Mouse (Mus musculus): ENCODE data around the gene Scaf8. TPM values are rescaled to one million over a fixed set of nuclear protein-coding genes. Genes with fewer than 3 reads are reported as not detected.
"Not testable (repeated sequence)": the region's sequence is repeated elsewhere in the genome, so short reads cannot be mapped to it uniquely, and the experiment has no call there.

Gene Scaf8
- polyA plus RNA-seq, 1 experiment from 2014 or later = 19.3 TPM

GRCm38 (mm10) chr17:3138387-3138786 lies 23.6 kb downstream of the Scaf8 start:
- ATAC-seq (ENCODE audit: low FRiP score) = 0 out of 2 replicates have a peak, but pooled peaks have one; percentile 53
- Histone ChIP-seq H3K4me1 (replicated peaks; ENCODE audit: control insufficient read depth, insufficient read depth, low read length) (peaks cover 11% of the 10 kb centered on the region; the same call in 1 of the 2 replicates), H3K4me2 (replicated peaks) (no peak overlapping the region), H3K4me3 (replicated peaks; ENCODE audit: low read length) (no peak overlapping the region), H3K36me3 (replicated peaks; ENCODE audit: control insufficient read depth, insufficient read depth) (0 out of 2 replicates have a peak, but pooled peaks cover 4% of the 10 kb centered on the region), H3K27me3 (ENCODE audit: control insufficient read depth, insufficient read depth, low read length) (no peaks in the 10 kb centered on the region), H3K9me3 (ENCODE audit: control insufficient read depth, low read length) (no peaks in the 10 kb centered on the region), H3K27ac (no peak overlapping the region), H3K9ac (no peak overlapping the region)
- no peak for DNase-seq (ENCODE audit: low spot score)
- WGBS = 66% methylated on average over 3 of the region's 3 CpGs

GRCm38 (mm10) chr17:3140100-3140499 lies 25.3 kb downstream of the Scaf8 start:
- no peak overlapping the region for H3K9ac ChIP-seq
- ATAC-seq (ENCODE audit: low FRiP score) (no peak), DNase-seq (ENCODE audit: low spot score) (no peak)
- H3K36me3 ChIP-seq (replicated peaks; ENCODE audit: control insufficient read depth, insufficient read depth) = 0 out of 2 replicates have a peak, but pooled peaks cover 5% of the 10 kb centered on the region
- H3K27ac ChIP-seq = no peak overlapping the region
- peaks cover 11% of the 10 kb centered on the region; the same call in 1 of the 2 replicates for H3K4me1 ChIP-seq (replicated peaks; ENCODE audit: control insufficient read depth, insufficient read depth, low read length)
- no peak overlapping the region for H3K4me2 ChIP-seq (replicated peaks)
- H3K9me3 ChIP-seq (ENCODE audit: control insufficient read depth, low read length) = no peaks in the 10 kb centered on the region
- WGBS = 95% methylated on average over 1 of the region's 1 CpGs
- no peaks in the 10 kb centered on the region for H3K27me3 ChIP-seq (ENCODE audit: control insufficient read depth, insufficient read depth, low read length)
- no peak overlapping the region for H3K4me3 ChIP-seq (replicated peaks; ENCODE audit: low read length)

GRCm38 (mm10) chr17:3148853-3149252 lies 34.1 kb downstream of the Scaf8 start:
- H3K9me3 ChIP-seq (ENCODE audit: control insufficient read depth, low read length) = no peaks in the 10 kb centered on the region
- 97% methylated on average over 1 of the region's 1 CpGs for WGBS
- no peak overlapping the region for H3K9ac ChIP-seq

GRCm38 (mm10) chr17:3149541-3149940 lies 34.8 kb downstream of the Scaf8 start:
- peaks cover 40% of the 10 kb centered on the region for H3K36me3 ChIP-seq (replicated peaks; ENCODE audit: control insufficient read depth, insufficient read depth)
- no peaks in the 10 kb centered on the region for H3K9me3 ChIP-seq (ENCODE audit: control insufficient read depth, low read length)
- H3K27ac ChIP-seq = no peak overlapping the region
- H3K9ac ChIP-seq = no peak overlapping the region
- H3K27me3 ChIP-seq (ENCODE audit: control insufficient read depth, insufficient read depth, low read length) = no peaks in the 10 kb centered on the region
- WGBS = 68% methylated on average over 1 of the region's 1 CpGs
- DNase-seq (ENCODE audit: low spot score) = no peak
- H3K4me2 ChIP-seq (replicated peaks) = no peak overlapping the region
- ATAC-seq (ENCODE audit: low FRiP score) = no peak
- no peak overlapping the region for H3K4me3 ChIP-seq (replicated peaks; ENCODE audit: low read length)
- H3K4me1 ChIP-seq (replicated peaks; ENCODE audit: control insufficient read depth, insufficient read depth, low read length) = no peaks in the 10 kb centered on the region

More at GRCm38 (mm10) chr17:3148853-3149252, 34.1 kb downstream of the Scaf8 start:
- Histone ChIP-seq H3K36me3 (replicated peaks; ENCODE audit: control insufficient read depth, insufficient read depth) (peaks cover 33% of the 10 kb centered on the region), H3K4me2 (replicated peaks) (no peak overlapping the region), H3K27me3 (ENCODE audit: control insufficient read depth, insufficient read depth, low read length) (no peaks in the 10 kb centered on the region), H3K4me3 (replicated peaks; ENCODE audit: low read length) (no peak overlapping the region), H3K4me1 (replicated peaks; ENCODE audit: control insufficient read depth, insufficient read depth, low read length) (no peaks in the 10 kb centered on the region), H3K27ac (no peak overlapping the region)
- DNase-seq (ENCODE audit: low spot score) = no peak
- ATAC-seq (ENCODE audit: low FRiP score) = no peak

GRCm38 (mm10) chr17:3150701-3151100 lies 35.9 kb downstream of the Scaf8 start:
- not testable (repeated sequence) for H3K4me1 ChIP-seq (replicated peaks; ENCODE audit: control insufficient read depth, insufficient read depth, low read length); H3K9me3 ChIP-seq (ENCODE audit: control insufficient read depth, low read length); ATAC-seq (ENCODE audit: low FRiP score); DNase-seq (ENCODE audit: low spot score); H3K9ac ChIP-seq; H3K27me3 ChIP-seq (ENCODE audit: control insufficient read depth, insufficient read depth, low read length); H3K4me2 ChIP-seq (replicated peaks); H3K4me3 ChIP-seq (replicated peaks; ENCODE audit: low read length); H3K27ac ChIP-seq
- peaks cover 38% of the 10 kb centered on the region for H3K36me3 ChIP-seq (replicated peaks; ENCODE audit: control insufficient read depth, insufficient read depth)
- 85% methylated on average over 1 of the region's 1 CpGs for WGBS

GRCm38 (mm10) chr17:3151181-3151580 lies 36.4 kb downstream of the Scaf8 start:
- no peaks in the 10 kb centered on the region for H3K9me3 ChIP-seq (ENCODE audit: control insufficient read depth, low read length)
- H3K4me2 ChIP-seq (replicated peaks) = no peak overlapping the region
- no peak overlapping the region for H3K4me3 ChIP-seq (replicated peaks; ENCODE audit: low read length)
- H3K9ac ChIP-seq = no peak overlapping the region
- H3K27ac ChIP-seq = no peak overlapping the region
- peaks cover 43% of the 10 kb centered on the region for H3K36me3 ChIP-seq (replicated peaks; ENCODE audit: control insufficient read depth, insufficient read depth)
- DNase-seq (ENCODE audit: low spot score) (no peak), ATAC-seq (ENCODE audit: low FRiP score) (no peak)
- H3K27me3 ChIP-seq (ENCODE audit: control insufficient read depth, insufficient read depth, low read length) = no peaks in the 10 kb centered on the region
- no peaks in the 10 kb centered on the region for H3K4me1 ChIP-seq (replicated peaks; ENCODE audit: control insufficient read depth, insufficient read depth, low read length)

GRCm38 (mm10) chr17:3156176-3156575 lies 41.4 kb downstream of the Scaf8 start:
- not testable (repeated sequence) for ATAC-seq (ENCODE audit: low FRiP score); H3K9ac ChIP-seq

GRCm38 (mm10) chr17:3157016-3157415 lies 42.2 kb downstream of the Scaf8 start:
- Histone ChIP-seq H3K4me3 (replicated peaks; ENCODE audit: low read length) (no peak overlapping the region), H3K27ac (no peak overlapping the region), H3K9ac (no peak overlapping the region), H3K9me3 (ENCODE audit: control insufficient read depth, low read length) (no peaks in the 10 kb centered on the region), H3K27me3 (ENCODE audit: control insufficient read depth, insufficient read depth, low read length) (no peaks in the 10 kb centered on the region), H3K36me3 (replicated peaks; ENCODE audit: control insufficient read depth, insufficient read depth) (peaks cover 49% of the 10 kb centered on the region), H3K4me2 (replicated peaks) (no peak overlapping the region), H3K4me1 (replicated peaks; ENCODE audit: control insufficient read depth, insufficient read depth, low read length) (no peaks in the 10 kb centered on the region)
- ATAC-seq (ENCODE audit: low FRiP score) = no peak
- DNase-seq (ENCODE audit: low spot score) = no peak

More at GRCm38 (mm10) chr17:3156176-3156575, 41.4 kb downstream of the Scaf8 start:
- not testable (repeated sequence) for H3K27me3 ChIP-seq (ENCODE audit: control insufficient read depth, insufficient read depth, low read length); H3K4me1 ChIP-seq (replicated peaks; ENCODE audit: control insufficient read depth, insufficient read depth, low read length); H3K4me2 ChIP-seq (replicated peaks); H3K4me3 ChIP-seq (replicated peaks; ENCODE audit: low read length); H3K27ac ChIP-seq; DNase-seq (ENCODE audit: low spot score); H3K9me3 ChIP-seq (ENCODE audit: control insufficient read depth, low read length)
- H3K36me3 ChIP-seq (replicated peaks; ENCODE audit: control insufficient read depth, insufficient read depth) = peaks cover 44% of the 10 kb centered on the region
- WGBS = 95% methylated on average over 9 of the region's 9 CpGs

GRCm38 (mm10) chr17:3162905-3163304 lies 48.1 kb downstream of the Scaf8 start:
- DNase-seq (ENCODE audit: low spot score) (no peak), ATAC-seq (ENCODE audit: low FRiP score) (no peak)
- peaks cover 47% of the 10 kb centered on the region for H3K36me3 ChIP-seq (replicated peaks; ENCODE audit: control insufficient read depth, insufficient read depth)
- H3K4me2 ChIP-seq (replicated peaks) = no peak overlapping the region
- H3K27ac ChIP-seq = no peak overlapping the region
- H3K4me3 ChIP-seq (replicated peaks; ENCODE audit: low read length) = no peak overlapping the region
- H3K4me1 ChIP-seq (replicated peaks; ENCODE audit: control insufficient read depth, insufficient read depth, low read length) = no peaks in the 10 kb centered on the region
- no peaks in the 10 kb centered on the region for H3K27me3 ChIP-seq (ENCODE audit: control insufficient read depth, insufficient read depth, low read length)
- H3K9ac ChIP-seq = no peak overlapping the region
- WGBS = 94% methylated on average over 4 of the region's 4 CpGs
- no peaks in the 10 kb centered on the region for H3K9me3 ChIP-seq (ENCODE audit: control insufficient read depth, low read length)

- H3K4me1 ChIP-seq (replicated peaks; ENCODE audit: control insufficient read depth, insufficient read depth, low read length); H3K9me3 ChIP-seq (ENCODE audit: control insufficient read depth, low read length); ATAC-seq (ENCODE audit: low FRiP score); DNase-seq (ENCODE audit: low spot score); H3K27ac ChIP-seq; H3K27me3 ChIP-seq (ENCODE audit: control insufficient read depth, insufficient read depth, low read length); H3K9ac ChIP-seq; H3K4me3 ChIP-seq (replicated peaks; ENCODE audit: low read length); H3K4me2 ChIP-seq (replicated peaks): not testable (repeated sequence)
- peaks cover 63% of the 10 kb centered on the region for H3K36me3 ChIP-seq (replicated peaks; ENCODE audit: control insufficient read depth, insufficient read depth)
- 93% methylated on average over 1 of the region's 1 CpGs for WGBS
Observed at GRCm38 (mm10) chr17:3180425-3180945, 65.7 kb downstream of the Scaf8 start.

All from hindbrain, embryonic 14.5 days (tissue).